Mouse (Mus musculus) hindbrain, postnatal 0 days (tissue): ENCODE results near the gene Lsm4. TPM values are rescaled to one million over a fixed set of nuclear protein-coding genes. Genes with fewer than 3 reads are reported as not detected.
A peak's percentile ranks its signal among the peaks of the same experiment; 100 is the strongest.

Experiments
- ATAC-seq: fragments of 200-750 bp; cut with Nextera tagmentation; 2 replicates; pipeline ENCODE4 v1.8.0; 2017; ENCODE audit warnings: mild to moderate bottlenecking, moderate TSS enrichment, moderate library complexity
- DNase-seq: peaks from one replicate; pipeline ENCODE4 v3.0.0-alpha.2; 2015; ENCODE audit warnings: low spot score
- H3K27ac ChIP-seq: fragments of 300-500 bp; sonication (generic); 2 replicates; pipeline ENCODE4 v1.5.1; 2014; ENCODE audit warnings: mild to moderate bottlenecking
- H3K27me3 ChIP-seq: fragments of 300-500 bp; sonication (generic); 2 replicates; pipeline ENCODE4 v1.6.1; 2014; ENCODE audit warnings: low read length, mixed read lengths; ENCODE audit not compliant: insufficient read depth
- H3K36me3 ChIP-seq: fragments of 300-500 bp; sonication (generic); 2 replicates; pipeline ENCODE4 v1.6.1; 2014; ENCODE audit warnings: low read length, mixed read lengths; ENCODE audit not compliant: insufficient read depth
- H3K4me1 ChIP-seq: fragments of 300-500 bp; sonication (generic); 2 replicates; pipeline ENCODE4 v1.6.1; 2014; ENCODE audit warnings: antibody characterized with exemption, low read length, mixed read lengths; ENCODE audit not compliant: insufficient read depth
- H3K4me2 ChIP-seq: fragments of 300-500 bp; sonication (generic); 2 replicates; pipeline ENCODE4 v1.6.1; 2014; ENCODE audit warnings: low read depth, mild to moderate bottlenecking, low read length, moderate library complexity, mixed read lengths
- H3K4me3 ChIP-seq: fragments of 300-500 bp; sonication (generic); 2 replicates; pipeline ENCODE4 v1.5.1; 2014; ENCODE audit warnings: low read length
- H3K9ac ChIP-seq: fragments of 300-500 bp; sonication (generic); replicated peaks from 2 replicates; pipeline ENCODE4 v1.6.1; 2014; ENCODE audit warnings: mild to moderate bottlenecking, low read length, moderate library complexity, mixed read lengths
- H3K9me3 ChIP-seq: fragments of 300-500 bp; sonication (generic); 2 replicates; pipeline ENCODE4 v1.6.1; 2016; ENCODE audit warnings: low read length, mixed read lengths
- CTCF ChIP-seq: IDR thresholded peaks from 2 replicates; pipeline ENCODE4 v1.5.1; 2016; ENCODE audit warnings: antibody characterized with exemption, control low read depth, low read depth
- WGBS: fragments of 180-500 bp; shearing (Covaris S2); extraction: QIAGEN DNeasy Blood & Tissue Kit; methylation state at CpG from one replicate; pipeline ENCODE4 v1.1.7; 2014; 5-methylcytosine and 5-hydroxymethylcytosine counted together
- polyA plus RNA-seq: library from polyadenylated mRNA; unstranded; fragments of >200 nt; fragmentation: Nextera tagmentation; extraction: Ambion mirVana; gene quantifications from 2 replicates; pipeline ENCODE4 v1.2.1, GENCODE M21; 2015
- total RNA-seq: library from RNA; depleted of rRNA; stranded (reverse); fragments of >200 nt; gene quantifications from 2 replicates; pipeline ENCODE4 v1.2.3, GENCODE M21; 2014

Gene Lsm4
- total and polyA plus RNA-seq, 2 experiments from 2014 or later = 188 to 301 TPM

DNA sequence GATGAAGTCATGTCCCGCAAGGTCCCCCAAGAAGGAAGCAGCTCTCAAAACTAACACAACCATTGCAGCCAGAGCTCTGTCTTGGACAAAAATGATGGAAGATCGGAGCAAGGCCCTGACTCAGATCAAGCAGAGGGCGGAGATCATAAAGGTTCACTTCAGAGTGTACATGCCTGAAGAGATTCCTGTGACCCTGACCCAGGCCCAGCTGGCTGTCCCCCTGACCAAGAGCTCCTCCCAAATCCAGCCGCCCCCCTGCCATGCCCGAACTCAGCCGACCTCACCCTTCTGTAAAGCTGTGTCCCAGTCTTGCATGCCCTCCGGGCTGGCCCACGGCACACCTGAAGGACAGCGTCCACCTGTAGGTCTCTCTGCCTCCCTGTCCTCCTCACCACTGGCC, 36.7 kb downstream of the Lsm4 start:
- Histone ChIP-seq H3K4me1 (no peaks in the 10 kb centered on the region), H3K27me3 (no peaks in the 10 kb centered on the region), H3K27ac (no peak overlapping the region), H3K9ac (no peak overlapping the region), H3K36me3 (no peaks in the 10 kb centered on the region), H3K9me3 (no peaks in the 10 kb centered on the region), H3K4me3 (no peak overlapping the region), H3K4me2 (no peak overlapping the region)
- 93% methylated on average over 9 of the region's 9 CpGs for WGBS
- ATAC-seq = no peak
- TF ChIP-seq CTCF = no peak
- DNase-seq = no peak

- 62% methylated on average over 1 of the region's 1 CpGs for WGBS
- Histone ChIP-seq H3K4me2 (no peak overlapping the region), H3K27me3 (no peaks in the 10 kb centered on the region), H3K9ac (no peak overlapping the region), H3K9me3 (no peaks in the 10 kb centered on the region), H3K36me3 (no peaks in the 10 kb centered on the region), H3K27ac (no peak overlapping the region), H3K4me3 (no peak overlapping the region), H3K4me1 (no peaks in the 10 kb centered on the region)
- TF ChIP-seq CTCF = no peak
- no peak for ATAC-seq
- DNase-seq = no peak
Observed at GRCm38 (mm10) chr8:70710296-70710695, 37.2 kb downstream of the Lsm4 start.

- Histone ChIP-seq H3K9ac (no peak overlapping the region), H3K4me1 (no peaks in the 10 kb centered on the region), H3K9me3 (no peaks in the 10 kb centered on the region), H3K4me2 (no peak overlapping the region), H3K27ac (no peak overlapping the region), H3K27me3 (no peaks in the 10 kb centered on the region), H3K36me3 (no peaks in the 10 kb centered on the region), H3K4me3 (no peak overlapping the region)
- TF ChIP-seq CTCF = no peak
- no peak for ATAC-seq
- 87% methylated on average over 11 of the region's 11 CpGs for WGBS
- DNase-seq = no peak
Observed at GRCm38 (mm10) chr8:70711041-70711440, 38.0 kb downstream of the Lsm4 start.

- H3K36me3 ChIP-seq = no peaks in the 10 kb centered on the region
- no peak for ATAC-seq
- DNase-seq = no peak
- 78% methylated on average over 7 of the region's 7 CpGs for WGBS
- H3K4me2 ChIP-seq = no peak overlapping the region
- no peaks in the 10 kb centered on the region for H3K4me1 ChIP-seq
- H3K27me3 ChIP-seq = no peaks in the 10 kb centered on the region
- H3K9ac ChIP-seq = no peak overlapping the region
- no peaks in the 10 kb centered on the region for H3K9me3 ChIP-seq
- H3K4me3 ChIP-seq = no peak overlapping the region
- no peak overlapping the region for H3K27ac ChIP-seq
- no peak for TF ChIP-seq CTCF
Observed at GRCm38 (mm10) chr8:70713991-70714390, 40.9 kb downstream of the Lsm4 start.

DNA sequence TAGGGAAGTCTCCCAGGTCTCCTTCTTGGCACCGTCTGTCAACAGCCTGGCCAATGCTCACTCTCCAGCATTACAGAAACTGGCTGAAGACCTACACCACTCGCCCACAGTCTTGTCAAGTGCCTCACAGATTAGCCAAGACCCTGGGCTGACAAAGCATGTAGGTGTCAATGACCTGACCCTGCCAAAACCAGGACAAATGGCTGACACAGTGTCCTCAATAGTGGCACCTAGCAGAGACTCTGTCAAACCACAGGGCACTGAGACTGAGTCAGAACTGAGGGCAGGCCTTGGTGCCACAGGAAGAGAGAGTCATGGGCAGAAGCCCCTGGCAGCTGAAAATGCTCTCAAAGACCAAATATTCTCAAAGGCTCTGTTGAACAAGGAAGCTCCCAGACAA, 42.0 kb downstream of the Lsm4 start:
- 70% methylated on average over 2 of the region's 2 CpGs for WGBS
- Histone ChIP-seq H3K4me2 (no peak overlapping the region), H3K4me3 (no peak overlapping the region), H3K36me3 (no peaks in the 10 kb centered on the region), H3K27ac (no peak overlapping the region), H3K27me3 (no peaks in the 10 kb centered on the region), H3K4me1 (no peaks in the 10 kb centered on the region), H3K9ac (no peak overlapping the region), H3K9me3 (no peaks in the 10 kb centered on the region)
- TF ChIP-seq CTCF = no peak
- DNase-seq (no peak), ATAC-seq (no peak)

GRCm38 (mm10) chr8:70716521-70717400, 43.7 kb downstream of the Lsm4 start:
- Histone ChIP-seq H3K4me3 (no peak overlapping the region), H3K9me3 (no peaks in the 10 kb centered on the region), H3K27ac (no peak overlapping the region), H3K4me2 (no peak overlapping the region), H3K36me3 (no peaks in the 10 kb centered on the region), H3K27me3 (no peaks in the 10 kb centered on the region), H3K9ac (no peak overlapping the region), H3K4me1 (no peaks in the 10 kb centered on the region)
- WGBS = 86% methylated on average over 40 of the region's 40 CpGs
- ATAC-seq (no peak), DNase-seq (no peak)
- no peak for TF ChIP-seq CTCF

GRCm38 (mm10) chr8:70718297-70718696, 45.2 kb downstream of the Lsm4 start, which contains the start of gene Gm3336:
Gene Gm3336 (plus strand): TSS chr8:70718543.
- Histone ChIP-seq H3K9me3 (no peaks in the 10 kb centered on the region), H3K9ac (no peak within 1 kb of the TSS), H3K27ac (no peak within 1 kb of the TSS), H3K27me3 (no peaks in the 10 kb centered on the region), H3K4me3 (no peak within 1 kb of the TSS), H3K4me1 (no peaks in the 10 kb centered on the region), H3K36me3 (no peaks in the 10 kb centered on the region), H3K4me2 (no peak within 1 kb of the TSS)
- ATAC-seq (peak; percentile 31; the same call in 1 of the 2 replicates), DNase-seq (peak; percentile 64)
- peak; percentile 82 for TF ChIP-seq CTCF
- WGBS = 4% methylated on average over 19 of the region's 19 CpGs
